Comparison of ENCODE assay signal across 8 mouse cellular contexts in genomic region chr9:69517387-69518035, GRCm38 (mm10).
A peak's percentile ranks its signal among the peaks of the same experiment; 100 is the strongest.
DNase-seq lines count a peak whose midpoint lies in the region; ATAC-seq and TF ChIP-seq lines count a peak whose summit lies in the region.

No protein-coding gene starts in this region.

- peak overlapping the region; percentile 22 for H3K4me2 ChIP-seq in lung, postnatal 0 days (replicated peaks; ENCODE audit: low read depth, low read length)
- H3K4me2 ChIP-seq in stomach, postnatal 0 days (replicated peaks; ENCODE audit: low read depth), result no peak overlapping the region

- peak; percentile 97 for ATAC-seq in frontal cortex, adult (ENCODE audit: low TSS enrichment)
- peak; percentile 74 for ATAC-seq in lung, postnatal 0 days
- ATAC-seq in stomach, postnatal 0 days (ENCODE audit: low FRiP score, low TSS enrichment), result no peak; the same call in 1 of the 2 replicates

- peak; percentile 10 for DNase-seq in gastrocnemius, postnatal 10 days
- no peak for DNase-seq in gastrocnemius, postnatal 36 days
- peak; percentile 78 to 82 for DNase-seq in layer of hippocampus, adult 8-10 months (ENCODE audit: low spot score in 2 of 2)
- peak; percentile 70 for DNase-seq in lung, postnatal 0 days (ENCODE audit: low spot score)
- peak; percentile 19 for DNase-seq in stomach, postnatal 0 days (ENCODE audit: low spot score)
- DNase-seq in heart, postnatal 25 days (ENCODE audit: low spot score), result no peak
- no peak for DNase-seq in gastrocnemius, adult 2 months

- TF ChIP-seq CTCF in lung, postnatal 0 days (IDR thresholded peaks at IDR 0.05), result no peak
- no peak for TF ChIP-seq CTCF in stomach, postnatal 0 days (IDR thresholded peaks at IDR 0.05; ENCODE audit: low read depth)
- no peak for TF ChIP-seq CTCF in gastrocnemius, adult 2 months (IDR thresholded peaks at IDR 0.05)

- 30% methylated on average over 20 of the region's 20 CpGs for WGBS in lung, postnatal 0 days
- 45% methylated on average over 20 of the region's 20 CpGs for WGBS in stomach, postnatal 0 days

- TF ChIP-seq EP300 in lung, postnatal 0 days (IDR thresholded peaks at IDR 0.05), result peak; percentile 13; the same call in 1 of the 2 replicates
- no peak for TF ChIP-seq EP300 in stomach, postnatal 0 days (optimal IDR thresholded peaks at IDR 0.05)

- peaks cover 10% of the 10 kb centered on the region; the same call in 1 of the 2 replicates for H3K4me1 ChIP-seq in lung, postnatal 0 days (ENCODE audit: insufficient read depth, low read depth, low read length)
- no peaks in the 10 kb centered on the region for H3K4me1 ChIP-seq in stomach, postnatal 0 days (replicated peaks; ENCODE audit: control insufficient read depth, insufficient read depth)

- H3K27ac ChIP-seq in lung, postnatal 0 days (ENCODE audit: low read length), result no peak overlapping the region
- no peak overlapping the region for H3K27ac ChIP-seq in stomach, postnatal 0 days (replicated peaks)
- H3K27ac ChIP-seq in gastrocnemius, adult 2 months, result no peak overlapping the region

- intact Hi-C loops in gastrocnemius, postnatal 36 days (cut with DNase I), result no loop called here
- intact Hi-C loops in heart, postnatal 25 days (cut with DNase I), result no loop called here
- intact Hi-C loops in gastrocnemius, adult 2 months (cut with DNase I), result no loop called here

- H3K36me3 ChIP-seq in lung, postnatal 0 days (ENCODE audit: insufficient read depth, low read length), result no peaks in the 10 kb centered on the region
- H3K36me3 ChIP-seq in stomach, postnatal 0 days (ENCODE audit: control insufficient read depth, insufficient read depth, low read length), result no peaks in the 10 kb centered on the region

- H3K27me3 ChIP-seq in lung, postnatal 0 days (replicated peaks; ENCODE audit: insufficient read depth, low read length), result 0 out of 2 replicates have a peak, but pooled peaks cover 4% of the 10 kb centered on the region
- no peaks in the 10 kb centered on the region for H3K27me3 ChIP-seq in stomach, postnatal 0 days (ENCODE audit: control insufficient read depth, insufficient read depth, low read length)

- no peaks in the 10 kb centered on the region for H3K9me3 ChIP-seq in lung, postnatal 0 days (ENCODE audit: low read length)
- no peaks in the 10 kb centered on the region for H3K9me3 ChIP-seq in stomach, postnatal 0 days (ENCODE audit: control insufficient read depth, low read length)

- H3K4me3 ChIP-seq in lung, postnatal 0 days (ENCODE audit: low read depth, low read length), result no peak overlapping the region
- no peak overlapping the region for H3K4me3 ChIP-seq in stomach, postnatal 0 days (ENCODE audit: low read depth, low read length)
- H3K4me3 ChIP-seq in gastrocnemius, adult 2 months, result no peak overlapping the region

- no peak overlapping the region for H3K9ac ChIP-seq in lung, postnatal 0 days (replicated peaks; ENCODE audit: low read depth)
- no peak overlapping the region for H3K9ac ChIP-seq in stomach, postnatal 0 days (ENCODE audit: low read length)

Comparison
In these comparisons a context has a peak if more than half of its experiments do, and no peak if none do; other contexts are left out.
1. DNase-seq: peak in gastrocnemius, postnatal 10 days (single experiment), layer of hippocampus, adult 8-10 months (2 of 2), lung, postnatal 0 days (single experiment) and stomach, postnatal 0 days (single experiment); none in gastrocnemius, postnatal 36 days (0 of 2), heart, postnatal 25 days (single experiment) and gastrocnemius, adult 2 months (single experiment).